Mouse (Mus musculus) megakaryocyte, adult 5-6 weeks (primary cell): ENCODE measurements around the gene Naip5. TPM values are rescaled to one million over a fixed set of nuclear protein-coding genes. Genes with fewer than 3 reads are reported as not detected.
"Not testable (repeated sequence)": the region's sequence is repeated elsewhere in the genome, so short reads cannot be mapped to it uniquely, and the experiment has no call there.

Source experiments
- ATAC-seq: 2 replicates; pipeline ENCODE4 v1.8.0; 2016; ENCODE audit warnings: mild to moderate bottlenecking, inconsistent platforms; ENCODE audit not compliant: poor library complexity, severe bottlenecking
- total RNA-seq, 2 experiments: library from RNA; stranded (forward) in 1 of 2; stranded (reverse) in 1 of 2; fragments of 153-499, 151-499 nt in 1 of 2; fragments of 221-1000, 200-1000 nt in 1 of 2; gene quantifications; 2 replicates each; pipeline versions ENCODE4 v1.2.3 to v1.2.4; 2015 to 2017

The Naip5 gene
- total RNA-seq (2015) (37.1 and 37.2 TPM in 2 replicates), total RNA-seq (2017) (42.8 and 45.3 TPM in 2 replicates)

- ATAC-seq = not testable (repeated sequence)
Observed at GRCm38 (mm10) chr13:100246223-100246622, at the start of gene Naip5. TSS of gene Naip5 (minus strand) at chr13:100246323.

GRCm38 (mm10) chr13:100284611-100285010, 38.5 kb upstream of the Naip5 start:
- ATAC-seq = no peak

GRCm38 (mm10) chr13:100271474-100272132, 25.5 kb upstream of the Naip5 start:
- not testable (repeated sequence) for ATAC-seq

- ATAC-seq = not testable (repeated sequence)
Observed at GRCm38 (mm10) chr13:100256996-100257395, 10.9 kb upstream of the Naip5 start.

- not testable (repeated sequence) for ATAC-seq
Observed at GRCm38 (mm10) chr13:100255925-100256324, 9.8 kb upstream of the Naip5 start.

GRCm38 (mm10) chr13:100251897-100252296, 5.8 kb upstream of the Naip5 start:
- not testable (repeated sequence) for ATAC-seq

GRCm38 (mm10) chr13:100246896-100247519, 885 bp upstream of the Naip5 start:
- peak; percentile 97 for ATAC-seq

GRCm38 (mm10) chr13:100243702-100244101, 2.4 kb downstream of the Naip5 start:
- ATAC-seq = no peak

GRCm38 (mm10) chr13:100213683-100214082, 32.4 kb downstream of the Naip5 start:
- ATAC-seq = peak; percentile 83

- ATAC-seq = 0 out of 2 replicates have a peak, but pooled peaks have one; percentile 41
Observed at GRCm38 (mm10) chr13:100210540-100210939, 35.6 kb downstream of the Naip5 start.

GRCm38 (mm10) chr13:100203319-100203718, 42.8 kb downstream of the Naip5 start:
- peak; percentile 44 for ATAC-seq

GRCm38 (mm10) chr13:100201659-100202333, 44.3 kb downstream of the Naip5 start, which contains the start of gene Naip2:
TSS of gene Naip2 (minus strand) at chr13:100202092.
- peak; percentile 94 for ATAC-seq

- no peak for ATAC-seq
Observed at GRCm38 (mm10) chr13:100200778-100201177, 45.3 kb downstream of the Naip5 start.

- ATAC-seq = peak; percentile 63; the same call in 1 of the 2 replicates
Observed at GRCm38 (mm10) chr13:100195421-100195820, 50.7 kb downstream of the Naip5 start.

- peak; percentile 98 for ATAC-seq
Observed at GRCm38 (mm10) chr13:100183111-100183510, 63.0 kb downstream of the Naip5 start.

- not testable (repeated sequence) for ATAC-seq
Observed at GRCm38 (mm10) chr13:100174360-100174759, 71.8 kb downstream of the Naip5 start.

- not testable (repeated sequence) for ATAC-seq
Observed at GRCm38 (mm10) chr13:100166378-100166777, 79.7 kb downstream of the Naip5 start.

- not testable (repeated sequence) for ATAC-seq
Observed at GRCm38 (mm10) chr13:100162467-100162866, 83.7 kb downstream of the Naip5 start.
